Mouse (Mus musculus) kidney, adult 11 months (tissue): ENCODE measurements around the gene Iqschfp.

Experiments used
- DNase-seq: peaks from one replicate; pipeline ENCODE4 v3.0.0; 2022

Iqschfp gene

DNA sequence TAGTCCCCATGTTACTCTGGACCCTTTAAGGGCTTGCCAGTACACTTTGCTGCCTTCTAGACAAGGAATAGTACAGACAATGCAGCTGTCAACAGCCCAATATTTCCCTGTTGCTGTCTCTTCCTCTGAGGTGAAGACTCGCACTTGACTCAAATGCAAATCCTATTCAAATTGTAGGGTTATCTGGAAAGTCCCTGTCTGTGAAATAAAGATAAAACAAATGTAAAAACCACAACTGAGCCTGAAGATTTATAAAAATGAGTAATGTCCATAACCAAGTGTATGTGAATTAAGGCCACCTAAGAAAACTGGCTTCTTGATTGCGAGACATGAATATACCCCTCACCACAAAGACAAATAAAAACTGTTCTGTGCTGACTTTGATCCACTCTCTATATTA, 347.9 kb downstream of the Iqschfp start:
- DNase-seq: no peak

DNA sequence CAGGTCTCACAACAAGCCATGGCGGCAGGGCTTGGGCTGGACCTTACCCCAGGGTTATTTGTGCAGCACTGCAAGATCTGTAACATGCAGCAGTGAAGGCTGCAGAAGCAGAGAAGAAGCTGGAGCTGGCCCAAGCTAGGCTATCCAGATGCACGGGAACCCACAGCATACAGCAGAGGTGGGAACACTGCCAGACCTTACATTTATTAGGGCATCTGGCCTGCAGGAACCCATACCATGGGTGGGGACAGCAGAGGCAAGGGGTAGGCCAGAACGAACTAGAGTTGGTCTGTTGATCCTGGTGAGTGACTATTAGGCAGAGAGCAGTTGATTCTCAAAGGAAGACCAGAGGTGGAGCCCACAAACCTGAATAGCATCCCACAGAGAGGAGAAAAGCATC, 351.2 kb downstream of the Iqschfp start:
- DNase-seq: no peak

DNA sequence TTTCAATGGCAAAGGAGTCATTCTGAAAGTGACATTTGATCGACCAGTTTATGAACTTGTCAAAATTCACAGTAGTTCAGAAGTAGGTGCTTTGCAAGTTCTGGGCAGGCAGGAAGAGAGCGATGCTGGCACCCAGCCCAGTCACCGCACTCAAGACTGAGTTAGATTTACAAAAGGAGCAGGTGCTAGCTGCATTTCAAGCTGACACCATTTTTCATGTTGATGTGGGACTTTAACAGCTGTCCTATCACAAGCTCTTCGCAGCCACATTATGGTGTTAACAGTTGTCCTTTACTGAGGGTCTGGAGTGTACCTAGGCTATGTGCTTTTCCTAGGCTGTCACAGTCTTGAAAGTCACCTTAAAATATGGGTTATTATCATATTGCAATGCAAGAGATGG, 354.1 kb downstream of the Iqschfp start:
- DNase-seq: no peak

GRCm38 (mm10) chr3:68250589-68250988, 358.6 kb downstream of the Iqschfp start:
- no peak for DNase-seq

- DNase-seq: no peak
Observed at GRCm38 (mm10) chr3:68252335-68252734, 360.3 kb downstream of the Iqschfp start.

- no peak for DNase-seq
Observed at GRCm38 (mm10) chr3:68262304-68262703, 370.3 kb downstream of the Iqschfp start.

GRCm38 (mm10) chr3:68267905-68268304, 375.9 kb downstream of the Iqschfp start:
- no peak for DNase-seq

GRCm38 (mm10) chr3:68269251-68269650, 377.2 kb downstream of the Iqschfp start:
- DNase-seq: no peak

DNA sequence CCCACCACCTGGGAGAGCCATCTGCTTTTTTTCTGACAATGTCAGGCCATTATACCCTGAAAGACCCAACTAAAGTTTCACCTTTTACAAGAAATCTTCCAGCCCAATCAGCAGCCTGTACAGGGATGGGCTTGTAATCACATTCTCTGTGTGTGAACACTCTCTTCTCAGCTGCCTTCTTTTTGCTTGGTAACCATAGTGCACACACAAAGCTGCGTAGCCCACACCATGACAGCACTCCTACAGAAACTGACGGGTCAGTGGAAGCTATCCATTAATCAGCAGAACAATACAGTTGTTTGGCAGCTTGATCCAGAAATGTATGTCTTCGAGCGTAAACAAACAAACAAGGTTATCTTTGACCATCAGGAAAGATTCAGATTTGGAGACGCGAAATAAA, 378.2 kb downstream of the Iqschfp start:
- no peak for DNase-seq

GRCm38 (mm10) chr3:68271457-68271856, 379.4 kb downstream of the Iqschfp start:
- no peak for DNase-seq

DNA sequence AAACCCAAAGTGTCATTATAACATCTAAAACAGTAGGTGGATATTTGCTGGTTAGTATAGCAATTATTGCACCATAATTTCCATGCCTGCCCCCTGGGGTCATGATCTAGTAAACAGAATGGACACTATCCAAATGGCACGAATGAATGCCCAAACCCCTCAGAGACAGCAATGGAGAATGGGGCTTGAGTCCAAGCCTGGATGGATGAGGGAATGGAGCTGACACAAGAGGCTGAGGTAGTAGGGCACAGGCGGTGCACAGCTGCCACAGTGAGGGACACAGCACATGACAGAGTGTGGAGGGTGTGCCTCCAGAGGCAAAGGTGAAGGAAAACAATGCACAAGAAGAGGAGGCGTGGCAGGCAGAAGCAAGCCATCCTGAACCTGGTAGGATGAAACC, 379.8 kb downstream of the Iqschfp start:
- DNase-seq: no peak

DNA sequence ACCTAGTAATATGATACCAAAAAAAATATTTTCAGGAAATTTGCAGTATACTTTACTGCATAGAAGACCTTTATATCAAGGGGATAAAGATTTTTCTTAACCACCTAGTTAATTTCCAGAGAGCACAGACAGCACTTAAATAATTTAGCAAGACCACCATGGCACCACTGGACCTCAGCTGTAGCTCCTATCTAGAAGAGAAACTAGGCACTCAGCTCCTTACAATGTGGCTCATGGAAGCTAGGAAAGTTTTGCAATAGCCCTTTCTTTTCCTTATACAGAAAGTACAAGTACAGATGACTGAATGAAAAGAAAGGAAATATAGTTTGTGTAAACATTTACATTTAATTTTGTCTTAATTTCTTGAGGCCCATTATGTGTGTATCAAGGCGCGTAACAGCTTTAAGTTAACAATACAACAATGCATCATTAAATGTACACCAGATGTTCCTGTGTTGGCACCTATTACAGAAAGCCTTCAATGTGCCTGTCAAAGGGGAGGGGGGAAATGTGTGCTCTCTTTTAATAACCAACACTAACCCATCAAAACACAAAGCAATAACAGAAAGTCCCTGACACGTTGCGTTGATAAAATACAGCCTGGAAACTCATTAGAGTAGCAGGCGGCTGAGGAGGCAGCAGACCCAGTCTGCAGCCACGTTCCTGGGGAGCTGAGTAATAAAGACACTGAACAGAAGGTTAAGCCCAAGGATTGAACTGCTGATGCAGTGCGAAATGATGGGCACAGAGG, 391.0 kb downstream of the Iqschfp start:
- no peak for DNase-seq

GRCm38 (mm10) chr3:68283595-68283991, 391.6 kb downstream of the Iqschfp start:
- no peak for DNase-seq

GRCm38 (mm10) chr3:68284500-68284899, 392.5 kb downstream of the Iqschfp start:
- DNase-seq: no peak

DNA sequence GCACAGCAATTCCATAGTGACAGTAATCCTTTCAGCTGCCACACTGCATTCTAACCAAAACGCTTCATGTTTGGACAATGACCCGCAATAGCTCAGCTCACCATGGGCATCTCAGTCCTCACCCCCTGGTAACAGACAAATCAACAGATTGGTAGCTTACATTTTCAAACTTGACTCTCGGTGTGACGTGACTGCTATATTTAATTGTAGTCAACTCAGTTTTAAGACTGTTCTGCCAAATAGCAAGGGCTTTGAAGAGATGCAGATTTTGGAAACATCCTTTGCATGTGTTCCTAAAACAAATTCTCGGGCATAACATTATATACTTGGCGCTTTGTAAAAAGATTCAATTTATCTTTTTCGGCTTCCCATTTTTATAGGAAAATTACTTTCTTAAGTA, 404.7 kb downstream of the Iqschfp start:
- no peak for DNase-seq

DNA sequence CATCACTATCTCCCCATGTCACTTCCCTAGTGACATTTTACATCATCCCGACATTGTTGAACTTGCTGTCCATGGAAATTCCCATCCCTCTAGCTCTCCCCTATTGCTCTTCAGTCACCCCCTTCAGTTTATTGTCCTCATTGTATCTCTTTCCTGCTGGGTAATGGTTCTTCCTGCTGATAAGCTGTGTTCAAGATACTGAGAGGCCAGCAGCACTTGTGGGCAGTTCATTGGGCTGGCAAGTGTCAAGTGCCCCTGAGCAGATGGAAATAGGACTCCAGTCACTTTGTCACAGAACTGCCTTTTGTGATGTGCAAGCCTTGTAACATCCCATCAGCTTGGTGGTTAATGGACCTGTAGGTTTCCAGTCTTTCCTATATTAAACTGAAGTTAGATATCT, 413.6 kb downstream of the Iqschfp start:
- DNase-seq: no peak

GRCm38 (mm10) chr3:68306726-68307125, 414.7 kb downstream of the Iqschfp start:
- DNase-seq: no peak

DNA sequence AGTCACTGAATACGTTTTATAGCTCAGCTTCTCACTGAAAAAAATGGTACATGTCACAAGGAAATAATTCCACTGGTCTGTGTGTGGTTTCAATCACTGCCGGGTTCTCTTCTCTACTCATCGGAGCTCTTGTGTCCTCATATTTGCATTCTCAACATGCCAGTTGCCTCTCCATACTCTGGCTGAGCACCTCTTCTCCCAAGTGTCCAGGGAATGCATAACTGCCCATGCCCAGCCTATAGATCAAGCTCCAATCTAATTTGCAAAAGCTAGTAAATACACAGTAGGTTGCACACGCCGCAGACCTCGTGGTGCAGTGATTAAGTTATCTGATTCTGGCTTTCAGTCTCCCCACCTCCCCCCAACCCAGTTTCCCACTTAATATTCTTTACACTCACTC, 433.5 kb downstream of the Iqschfp start:
- no peak for DNase-seq

- no peak for DNase-seq
Observed at GRCm38 (mm10) chr3:68332515-68332914, 440.5 kb downstream of the Iqschfp start.

- DNase-seq: no peak
Observed at GRCm38 (mm10) chr3:68335501-68335900, 443.5 kb downstream of the Iqschfp start.

- no peak for DNase-seq
Observed at GRCm38 (mm10) chr3:68350624-68351023, 458.6 kb downstream of the Iqschfp start.

- no peak for DNase-seq
Observed at GRCm38 (mm10) chr3:68351461-68351860, 459.4 kb downstream of the Iqschfp start.

GRCm38 (mm10) chr3:68352961-68353360, 460.9 kb downstream of the Iqschfp start:
- no peak for DNase-seq

GRCm38 (mm10) chr3:68353492-68353891, 461.5 kb downstream of the Iqschfp start:
- DNase-seq: peak; percentile 45

GRCm38 (mm10) chr3:68356516-68356915, 464.5 kb downstream of the Iqschfp start:
- DNase-seq: no peak
